Mouse (Mus musculus): ENCODE data around the gene 1600014C10Rik.

DNA sequence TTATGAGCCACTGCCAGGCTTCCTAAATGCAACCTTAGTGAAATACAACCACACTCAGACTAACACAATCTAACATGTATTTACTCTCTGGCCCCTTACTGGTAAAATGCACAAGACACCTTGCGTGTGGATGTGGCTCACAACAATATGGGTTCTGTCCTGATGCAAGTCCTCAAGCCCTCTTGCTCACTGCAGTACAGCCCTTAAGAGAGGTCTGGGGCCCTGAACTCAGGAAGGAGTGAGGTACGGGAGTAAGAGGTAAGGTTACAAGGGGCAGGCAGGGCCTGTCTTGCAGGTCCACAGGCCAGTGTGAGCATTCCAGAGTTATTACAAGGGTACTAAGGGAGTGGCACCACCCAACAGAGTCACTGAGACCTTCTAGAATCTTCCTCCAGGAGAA is 43.2 kb downstream of the 1600014C10Rik start:
- TF ChIP-seq CTCF (IDR thresholded peaks at IDR 0.05; ENCODE audit: low read depth, low read length) (no peak), GATA1 (IDR thresholded peaks at IDR 0.05; ENCODE audit: borderline replicate concordance, low read length) (no peak), POLR2AphosphoS5 (IDR thresholded peaks at IDR 0.05; ENCODE audit: insufficient replicate concordance, low read depth, low read length) (no peak), TAL1 (conservative IDR thresholded peaks at IDR 0.05; ENCODE audit: low read depth, low read length) (no peak), GATA2 (IDR thresholded peaks at IDR 0.05; ENCODE audit: borderline replicate concordance, low read depth, low read length) (no peak)
